Mouse (Mus musculus) ES-CJ7 (cell line): ENCODE data around the gene Ddx27.

ENCODE experiments used
- DNase-seq: peaks from one replicate; pipeline ENCODE4 v3.0.0; 2011; ENCODE audit warnings: low read depth, low spot score

Gene Ddx27

DNA sequence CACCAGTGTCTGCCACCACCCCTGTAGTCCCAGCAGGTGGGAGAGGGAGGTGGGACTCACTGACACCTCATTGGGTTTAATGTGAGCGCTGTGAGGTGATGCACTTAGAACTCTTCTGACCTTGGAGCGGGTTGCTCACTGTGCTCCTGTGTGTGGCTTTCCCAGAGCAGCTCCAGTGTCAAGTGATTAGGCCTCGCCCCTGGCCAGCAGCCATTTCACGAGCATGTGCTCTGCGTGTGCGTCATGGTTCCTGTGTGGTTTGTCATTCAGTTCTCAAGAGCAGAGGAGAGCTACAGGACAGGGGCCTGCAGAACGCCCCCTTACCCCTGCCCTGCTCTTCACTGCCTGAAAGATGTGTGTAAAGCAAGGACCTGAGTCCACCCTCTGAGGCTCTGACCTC, 13.6 kb downstream of the Ddx27 start:
- no peak for DNase-seq

DNA sequence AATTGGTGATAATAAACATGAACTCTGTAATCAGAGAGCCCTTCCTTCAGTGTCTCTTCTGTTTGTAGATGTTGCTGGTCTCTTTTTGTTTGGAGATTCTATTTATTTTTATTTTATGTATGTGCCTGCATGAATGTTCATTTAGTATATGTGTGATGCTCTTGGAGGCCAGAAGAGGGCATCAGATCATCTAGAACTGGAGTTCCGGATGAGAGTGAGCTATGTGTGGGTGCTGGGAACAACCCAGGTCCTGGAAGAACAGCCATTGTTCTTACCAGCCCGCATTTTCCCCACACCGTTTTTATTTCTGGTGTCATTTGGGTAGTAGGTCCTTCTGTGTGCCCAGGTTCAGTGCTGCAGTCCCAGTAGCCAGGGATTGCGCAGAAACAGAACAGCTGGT, 15.5 kb downstream of the Ddx27 start:
- DNase-seq = peak; percentile 46

DNA sequence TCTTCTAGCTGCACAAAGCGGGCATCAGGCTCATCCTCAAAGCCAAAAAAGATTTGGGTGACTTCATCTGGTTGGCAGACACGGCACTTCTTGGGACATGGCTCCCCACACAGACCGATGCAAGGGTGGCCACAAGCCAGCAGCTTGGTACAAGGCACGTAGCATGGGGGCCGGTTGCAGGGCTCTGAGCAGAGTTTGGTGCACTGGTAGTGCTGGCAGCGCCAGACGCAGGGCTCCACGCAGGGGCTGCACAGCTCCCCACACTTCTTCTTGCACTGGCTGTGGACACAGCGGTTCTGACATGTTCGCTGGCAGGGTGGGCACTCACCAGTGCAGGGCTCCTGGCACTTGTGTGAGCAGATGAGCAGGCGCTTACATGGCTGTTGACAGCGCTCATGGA, 22.7 kb downstream of the Ddx27 start:
- DNase-seq = no peak

DNA sequence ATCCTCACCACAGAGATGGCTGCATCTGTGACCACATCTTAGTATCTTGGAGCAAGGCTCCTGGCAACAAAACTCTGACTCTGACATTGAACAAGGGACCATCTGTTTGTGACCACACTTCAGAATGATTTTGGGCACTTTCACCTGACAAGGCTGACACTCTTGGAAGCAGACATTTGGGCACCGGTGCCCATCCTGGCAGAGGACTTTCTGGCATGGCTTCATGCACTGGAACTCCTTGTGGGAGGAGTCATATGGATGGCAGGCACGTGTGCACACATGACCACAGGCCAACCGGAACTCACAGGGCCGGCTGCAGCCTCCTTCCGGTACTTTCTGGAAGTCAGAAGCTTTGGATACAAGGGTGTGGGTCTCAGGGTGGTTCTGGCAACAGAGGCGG, 23.3 kb downstream of the Ddx27 start:
- no peak for DNase-seq

DNA sequence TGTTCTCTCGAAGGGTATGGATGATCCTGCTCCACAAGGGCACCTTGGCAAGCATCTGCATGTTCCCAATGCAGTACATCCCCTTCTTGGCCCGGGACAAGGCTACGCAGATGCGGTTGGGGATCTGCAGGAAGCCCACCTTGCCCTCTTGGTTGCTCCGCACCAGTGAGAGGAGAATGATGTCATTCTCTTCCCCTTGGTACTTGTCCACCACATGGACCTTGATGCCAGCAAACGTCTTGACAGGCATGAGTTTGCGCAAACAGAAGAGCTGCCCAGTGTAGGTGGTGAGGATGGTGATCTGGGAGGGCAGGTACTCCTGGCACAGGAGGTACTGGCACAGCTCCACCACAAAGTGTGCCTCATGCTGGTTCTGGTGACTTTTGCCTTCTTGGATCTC, 23.7 kb downstream of the Ddx27 start:
- DNase-seq = no peak

DNA sequence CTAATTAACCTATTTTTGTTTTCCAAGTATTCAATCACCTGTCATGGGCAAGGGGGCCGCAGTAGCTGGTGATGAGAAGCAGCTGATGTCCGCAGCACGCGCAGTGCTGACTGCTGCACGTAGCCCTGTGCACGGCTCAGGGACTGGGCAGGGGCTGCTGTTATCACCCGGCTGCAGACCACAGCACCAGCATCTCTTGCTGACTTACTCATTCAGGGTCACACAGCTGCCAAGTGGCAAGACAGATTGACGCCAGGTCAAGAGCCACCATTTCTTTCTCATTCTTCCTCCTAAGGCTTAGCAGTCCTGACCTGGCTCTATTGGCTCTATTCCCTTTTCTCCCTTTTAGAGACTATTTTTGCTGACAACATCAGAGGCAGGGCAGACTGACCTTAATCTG, 24.4 kb downstream of the Ddx27 start:
- DNase-seq = no peak

DNA sequence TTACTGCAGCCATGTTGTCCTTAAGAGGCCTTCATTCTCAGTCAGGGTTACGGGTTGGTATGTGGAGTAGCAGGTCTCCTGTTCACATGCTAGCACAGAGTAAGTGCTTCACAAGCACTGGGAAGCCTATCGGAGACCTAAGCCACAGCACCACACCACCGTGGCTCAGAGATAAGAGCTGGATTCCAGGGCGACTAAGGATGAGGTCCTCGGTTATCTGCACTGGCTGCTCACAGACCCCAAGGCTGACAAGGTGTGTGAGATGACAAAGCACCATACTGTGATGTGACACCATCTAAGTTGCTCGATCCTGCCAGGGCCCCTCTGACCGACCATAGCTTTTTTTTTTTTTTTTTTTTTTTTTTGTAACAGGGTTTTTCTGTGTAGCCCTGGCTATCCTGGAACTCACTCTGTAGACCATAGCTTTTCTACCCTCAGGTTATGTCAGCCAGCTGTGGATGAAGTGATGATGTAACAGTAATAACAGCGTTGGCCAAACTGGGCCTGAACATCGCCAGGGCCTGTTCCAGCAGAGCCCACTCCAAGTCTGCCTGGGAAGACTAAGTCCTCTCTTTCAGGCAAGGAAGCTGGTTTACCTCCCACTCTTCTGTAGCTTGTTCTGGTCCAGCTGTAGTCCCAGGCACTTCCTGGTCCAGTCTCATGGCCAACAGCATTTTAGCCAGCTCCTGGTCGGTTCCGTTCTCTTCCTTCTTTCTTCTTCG, 28.6 kb downstream of the Ddx27 start:
- no peak for DNase-seq

DNA sequence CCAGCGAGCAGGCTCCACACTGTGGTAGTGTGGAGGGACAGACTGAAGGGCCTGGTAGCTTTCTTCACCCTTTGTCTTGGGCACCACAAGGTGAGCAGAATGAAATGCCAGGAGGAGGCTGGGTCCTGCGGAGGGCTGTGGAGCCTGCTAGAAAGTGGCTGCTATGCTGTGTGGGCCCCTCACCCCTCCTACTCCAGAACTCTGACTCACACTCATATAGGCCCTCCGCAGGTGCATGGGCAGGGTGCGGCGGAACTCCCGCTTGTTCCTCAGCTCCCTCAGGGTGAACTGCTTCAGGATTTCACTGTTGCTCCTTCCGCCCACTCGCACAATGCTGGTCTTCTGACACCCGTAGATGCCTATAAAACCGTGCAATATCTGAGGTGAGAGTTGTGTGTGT, 33.2 kb downstream of the Ddx27 start:
- DNase-seq = no peak

DNA sequence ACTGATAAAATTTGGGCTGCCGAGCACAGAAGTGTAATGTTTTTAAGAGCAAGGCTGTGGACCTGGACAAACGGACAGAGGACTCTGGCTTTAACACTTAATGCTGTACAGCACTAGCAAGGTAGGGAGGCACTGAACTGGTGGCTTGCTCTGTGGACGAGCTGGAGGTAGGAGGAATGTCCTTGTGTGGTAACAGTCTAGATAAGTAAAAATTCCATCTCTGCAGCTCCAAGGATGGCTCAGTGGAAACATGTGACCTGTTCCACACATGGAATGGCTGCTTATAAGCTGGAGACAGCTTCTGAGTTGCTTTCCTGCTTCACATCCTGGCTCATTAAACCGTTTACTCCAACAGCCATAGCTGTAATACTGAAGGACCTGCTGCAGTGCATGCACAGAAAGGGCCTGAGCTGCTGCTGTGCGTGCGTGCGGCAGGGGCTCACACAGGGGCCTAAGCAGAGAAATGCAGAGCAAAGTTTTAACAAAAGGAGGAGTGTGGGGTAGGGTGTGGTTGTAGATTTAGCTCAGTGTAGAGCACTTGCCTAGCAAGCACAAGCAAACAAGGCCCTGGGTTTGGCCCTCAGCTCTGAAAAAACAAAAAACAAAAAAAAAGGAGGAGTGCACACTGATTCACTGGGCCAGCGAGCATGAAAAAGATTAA, 33.8 kb downstream of the Ddx27 start:
- peak; percentile 43 for DNase-seq

DNA sequence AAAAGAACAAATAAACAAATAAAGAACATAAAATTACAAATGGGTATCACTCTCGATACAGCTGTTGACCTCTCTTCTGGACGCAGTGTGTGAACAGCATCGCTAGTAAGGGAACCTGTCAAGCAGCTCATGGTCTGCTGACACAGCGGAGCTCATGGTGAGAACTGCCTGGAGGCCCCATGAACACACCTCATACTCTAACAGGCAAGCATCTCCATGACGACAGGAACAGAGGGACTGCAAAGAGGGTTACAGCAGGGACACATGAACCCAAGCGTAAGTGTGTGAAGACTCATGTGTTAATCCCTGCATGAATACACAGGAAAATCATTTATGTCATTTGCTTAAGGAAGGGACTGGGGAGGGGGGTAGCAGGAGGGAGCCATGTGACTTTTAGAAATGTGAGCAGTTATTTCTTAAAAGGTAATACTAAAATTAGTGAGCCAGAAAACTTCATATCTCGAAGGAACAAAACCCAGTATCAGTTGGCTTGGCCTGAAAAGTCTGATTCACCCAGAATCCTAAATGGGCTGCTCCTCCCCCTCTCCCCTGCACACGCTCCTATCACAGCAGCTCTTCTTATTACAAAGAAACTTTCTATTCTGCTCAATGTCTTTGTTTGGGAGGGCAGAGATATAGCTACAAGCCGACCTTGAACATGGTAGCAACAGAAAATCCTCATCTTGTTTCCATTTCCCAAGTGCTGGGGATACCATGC, 38.3 kb downstream of the Ddx27 start:
- no peak for DNase-seq

DNA sequence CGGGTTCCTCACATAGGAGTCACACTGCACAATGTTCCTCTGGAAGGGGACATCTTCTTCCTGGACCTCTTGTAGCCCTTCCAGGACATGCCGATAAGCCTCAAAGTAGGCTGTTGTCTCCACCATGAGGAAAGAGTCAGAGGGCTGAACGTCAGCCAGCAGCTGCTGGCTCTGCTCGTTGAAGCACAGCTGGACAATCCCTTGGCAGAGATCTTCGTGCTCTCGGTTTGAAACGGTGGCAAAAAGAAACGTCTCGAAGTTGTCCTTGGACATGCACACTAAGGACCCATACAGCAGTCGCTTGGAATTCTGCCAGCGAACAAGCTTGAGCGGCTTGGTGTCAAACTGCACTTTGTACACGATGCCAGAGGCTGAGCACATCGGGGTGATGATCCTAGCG, 40.4 kb downstream of the Ddx27 start:
- DNase-seq = no peak

DNA sequence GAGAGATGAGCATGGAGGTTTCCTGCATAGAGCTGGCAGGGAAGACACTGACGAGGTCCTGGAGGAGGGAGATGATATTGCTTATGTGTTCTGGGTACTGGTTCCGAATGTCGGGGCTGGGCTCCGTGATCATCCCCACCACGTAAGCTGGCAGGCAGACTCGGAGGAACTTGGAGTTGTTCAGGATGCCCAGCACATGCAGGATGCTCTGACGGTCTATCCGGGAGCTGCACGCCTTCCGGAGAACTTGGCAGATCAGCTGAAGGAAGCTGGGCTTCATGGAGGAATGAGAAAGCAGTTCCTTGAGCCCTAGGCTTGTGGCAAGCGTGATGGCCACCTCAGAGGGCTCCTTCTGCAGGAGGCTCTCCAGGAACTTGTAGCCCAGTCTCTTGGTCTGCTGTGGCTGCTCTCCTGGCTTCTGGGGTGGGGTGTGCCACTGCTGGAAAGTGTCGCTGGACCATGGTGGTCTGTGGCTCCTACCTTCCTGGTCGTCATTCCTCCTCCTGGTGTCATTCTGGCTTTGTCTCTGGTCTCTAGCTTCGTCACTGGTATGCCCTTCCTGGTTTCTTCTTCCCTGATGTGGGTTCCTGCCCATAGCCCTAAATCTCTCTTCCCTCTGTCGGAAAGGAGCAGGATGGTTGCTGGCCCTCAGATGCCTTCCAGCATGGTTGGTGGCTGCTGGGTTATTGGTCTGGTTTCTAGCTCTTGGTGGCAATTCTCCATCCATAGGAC, 41.4 kb downstream of the Ddx27 start:
- DNase-seq = no peak

DNA sequence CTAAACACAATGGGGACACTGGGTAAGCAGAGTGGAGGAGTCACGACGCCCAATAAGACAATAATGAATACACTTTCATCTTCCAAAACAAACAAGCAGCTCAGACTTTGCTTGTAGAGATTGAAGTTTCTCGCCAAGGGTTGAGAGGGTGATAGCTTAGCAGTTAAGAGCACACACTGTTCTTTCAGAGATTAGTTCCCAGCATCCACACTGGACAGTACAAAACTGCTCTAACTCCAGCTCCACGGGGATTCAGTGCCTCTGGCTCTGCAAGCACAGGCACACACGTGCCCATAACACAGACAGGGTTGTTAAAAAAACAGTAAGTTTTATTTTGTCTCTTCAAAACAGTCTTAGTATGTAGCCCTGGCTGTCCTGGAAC, 41.9 kb downstream of the Ddx27 start:
- DNase-seq = no peak

DNA sequence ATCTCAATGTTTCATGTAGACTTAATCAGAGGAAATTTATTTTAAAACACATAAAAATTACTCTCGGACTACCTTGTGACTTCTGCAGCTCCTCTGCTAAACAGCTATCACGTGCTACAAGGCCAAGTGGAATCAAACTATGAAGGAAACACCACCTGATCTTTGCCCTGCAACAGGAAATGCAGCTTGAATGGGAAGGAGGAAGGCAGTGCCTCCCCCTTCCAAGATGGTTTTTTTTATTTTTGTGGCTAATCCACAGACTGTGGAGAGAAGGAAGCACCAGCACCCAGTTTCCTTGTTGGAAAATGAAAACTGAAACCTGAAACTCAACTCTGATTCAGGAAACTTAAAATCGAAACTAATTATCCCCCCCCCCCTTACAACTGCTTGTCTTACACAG, 43.2 kb downstream of the Ddx27 start:
- DNase-seq = peak; percentile 48

DNA sequence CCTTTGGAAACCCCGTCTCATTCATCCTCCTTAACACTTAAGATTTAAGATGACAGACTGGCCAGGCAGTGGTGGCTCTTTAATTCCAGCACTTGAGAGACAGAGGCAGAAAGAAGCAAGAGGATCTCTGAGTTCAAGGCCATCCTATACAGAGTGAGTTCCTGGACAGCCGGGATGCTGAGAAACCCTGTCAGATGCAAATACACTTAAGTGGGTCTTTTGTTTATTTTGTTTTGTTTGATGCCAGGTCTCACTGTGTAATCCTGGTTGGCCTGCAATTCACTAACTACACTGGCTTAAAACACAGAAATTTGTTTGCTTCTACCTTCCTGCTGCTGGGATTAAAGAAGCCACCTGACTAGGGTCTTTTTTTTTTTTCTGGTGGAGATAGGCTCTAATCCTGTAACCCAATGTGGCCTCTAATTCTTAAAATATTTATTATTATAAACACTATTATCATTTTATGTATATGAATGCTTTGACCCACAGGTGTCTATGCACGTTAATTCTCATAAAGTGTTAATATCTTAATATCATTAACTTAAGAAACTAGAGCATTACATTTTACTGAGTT, 43.9 kb downstream of the Ddx27 start:
- DNase-seq = peak; percentile 97

DNA sequence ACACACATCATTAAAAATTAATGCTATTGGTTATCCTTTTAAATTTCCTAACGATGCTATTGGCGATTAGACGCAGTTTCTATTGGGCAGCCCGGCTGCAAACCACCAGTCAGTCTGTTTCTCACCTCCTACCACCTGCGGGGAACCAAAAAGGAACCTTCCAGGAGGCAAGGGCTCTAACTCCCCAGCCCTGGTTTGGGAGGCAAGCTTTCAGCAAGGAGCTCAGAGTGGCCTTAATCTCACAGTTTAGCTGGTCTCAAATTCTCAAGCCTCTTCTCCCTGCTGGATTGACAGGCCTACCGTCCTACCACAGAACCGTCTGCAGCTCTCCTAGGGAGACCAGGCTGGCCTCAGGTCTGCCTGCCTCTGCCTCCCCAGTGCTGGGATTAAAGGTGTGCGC, 44.5 kb downstream of the Ddx27 start:
- DNase-seq = peak; percentile 59

DNA sequence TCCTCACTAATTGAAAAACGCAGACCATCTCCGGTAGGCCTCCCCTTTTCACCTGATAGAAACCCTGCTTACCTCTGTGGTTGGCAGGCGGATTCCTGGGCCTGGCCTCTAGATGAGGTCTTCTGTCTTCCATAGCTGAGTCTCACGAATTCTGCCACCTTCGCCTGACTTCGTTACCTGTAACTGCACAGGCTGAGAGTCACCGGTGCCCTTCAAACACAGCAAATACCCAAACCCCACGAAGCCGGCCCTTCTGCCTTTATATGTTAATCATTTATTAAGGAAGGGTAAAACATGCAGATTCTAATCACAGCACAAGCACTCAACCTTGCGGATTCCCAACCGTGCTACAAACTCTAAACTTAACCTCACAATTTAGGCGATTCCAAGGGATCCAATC, 45.0 kb downstream of the Ddx27 start:
- DNase-seq = no peak

DNA sequence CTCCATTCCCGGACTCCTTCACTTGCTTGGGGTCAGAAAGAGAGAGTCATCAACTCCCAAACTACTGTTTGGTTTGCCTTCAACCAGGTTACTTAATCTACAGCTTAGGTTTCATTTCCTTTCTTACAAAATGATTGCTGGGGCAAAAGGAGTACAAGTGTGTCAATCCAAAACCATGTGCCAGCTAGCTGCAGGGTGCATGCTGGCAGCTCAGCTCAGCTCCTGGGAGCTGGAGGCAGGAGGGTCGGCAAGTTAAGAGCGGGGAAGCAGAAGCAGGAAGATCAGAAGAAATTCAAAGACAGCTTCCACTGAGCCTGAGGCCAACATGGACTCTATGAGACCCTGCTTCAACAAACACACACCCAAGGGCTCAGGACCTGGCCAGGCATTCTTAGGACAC, 45.4 kb downstream of the Ddx27 start:
- DNase-seq = no peak

DNA sequence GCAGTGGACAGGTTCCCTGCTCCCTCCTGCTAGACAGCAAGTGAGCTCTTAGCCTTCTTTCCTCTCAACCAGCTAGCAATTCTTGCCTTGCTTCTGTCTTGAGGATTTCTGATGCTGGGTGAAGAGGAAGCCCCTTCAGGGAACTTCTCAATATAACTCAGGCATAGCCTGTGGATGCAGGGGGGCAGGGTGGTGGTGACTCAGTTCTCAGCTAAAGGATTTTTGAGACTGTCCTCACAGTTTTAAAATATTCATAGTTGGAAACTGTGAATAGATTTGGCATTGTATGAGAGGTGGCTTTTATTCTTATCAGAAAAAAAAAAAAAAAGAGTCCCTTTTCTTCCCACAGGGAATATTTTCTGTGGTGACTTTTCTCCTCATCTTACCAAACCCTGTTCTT, 45.8 kb downstream of the Ddx27 start:
- DNase-seq = no peak

DNA sequence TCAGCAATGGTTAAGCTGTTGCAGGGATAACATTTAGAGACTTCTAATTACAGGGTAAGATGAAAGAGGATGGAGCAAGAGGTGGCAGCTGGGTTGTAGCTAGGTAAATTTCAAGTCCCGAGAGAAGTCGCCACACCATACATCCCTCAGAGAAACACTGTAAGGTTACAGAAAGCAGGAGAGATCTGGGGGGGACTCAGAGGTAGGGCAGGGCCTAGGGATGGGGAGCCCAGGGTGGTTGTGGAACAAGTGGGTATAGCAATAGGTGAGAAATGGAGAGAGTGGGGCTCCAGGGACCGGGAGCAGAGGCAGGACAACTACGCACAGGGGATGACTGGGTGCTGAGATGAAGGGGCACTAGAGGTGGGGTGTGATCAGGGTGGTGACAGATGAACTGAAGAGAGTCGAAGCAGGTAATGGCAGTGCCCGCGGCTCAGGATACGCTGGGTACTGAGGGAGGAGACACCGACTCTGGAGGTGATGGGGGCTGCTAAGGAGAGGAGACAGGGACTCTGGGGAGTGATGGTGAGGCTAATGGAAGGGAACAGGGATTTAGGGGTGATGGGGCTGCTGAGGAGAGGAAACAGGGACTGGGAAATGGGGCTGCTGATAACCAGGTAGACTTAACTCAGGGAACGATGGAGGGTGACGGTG, 46.5 kb downstream of the Ddx27 start:
- no peak for DNase-seq

DNA sequence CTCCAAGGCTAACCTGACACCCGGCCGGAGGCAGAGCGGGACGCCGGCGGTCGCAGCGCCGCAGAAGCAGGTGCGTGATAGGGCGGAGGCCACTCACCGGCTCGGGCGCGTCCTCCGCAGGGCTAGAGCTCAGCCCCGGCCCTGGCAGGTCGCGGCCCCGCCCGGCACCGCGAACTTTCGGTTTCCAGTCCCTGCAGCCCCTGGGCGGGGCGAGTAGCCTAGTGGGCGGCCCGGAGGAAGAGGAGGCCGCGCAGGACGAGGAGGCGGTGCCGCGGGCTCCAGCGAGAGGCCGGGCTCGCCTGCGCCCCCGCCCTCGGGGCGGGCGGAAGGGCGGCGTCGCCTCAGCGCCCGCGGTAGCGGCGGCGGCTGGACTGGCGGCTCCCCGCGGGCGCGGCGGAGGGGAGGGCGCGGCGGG, 47.5 kb downstream of the Ddx27 start:
- peak; percentile 87 for DNase-seq
